Mouse (Mus musculus) layer of hippocampus, postnatal 14 days (tissue): ENCODE results near the gene Igf2r. TPM values are rescaled to one million over a fixed set of nuclear protein-coding genes. Genes with fewer than 3 reads are reported as not detected.
A peak's percentile ranks its signal among the peaks of the same experiment; 100 is the strongest.

Experiments used
- DNase-seq, 2 experiments: peaks; one replicate each; pipeline ENCODE4 v3.0.0; 2021 to 2022; ENCODE audit warnings: low spot score in 2 of 2, mixed read lengths in 1 of 2
- total RNA-seq, 2 experiments: library from RNA; stranded (reverse); gene quantifications; 2 replicates each; pipeline ENCODE4 v1.2.3; 2021

The Igf2r gene
- total RNA-seq, 2 experiments from 2014 or later: 28.1 TPM

DNA sequence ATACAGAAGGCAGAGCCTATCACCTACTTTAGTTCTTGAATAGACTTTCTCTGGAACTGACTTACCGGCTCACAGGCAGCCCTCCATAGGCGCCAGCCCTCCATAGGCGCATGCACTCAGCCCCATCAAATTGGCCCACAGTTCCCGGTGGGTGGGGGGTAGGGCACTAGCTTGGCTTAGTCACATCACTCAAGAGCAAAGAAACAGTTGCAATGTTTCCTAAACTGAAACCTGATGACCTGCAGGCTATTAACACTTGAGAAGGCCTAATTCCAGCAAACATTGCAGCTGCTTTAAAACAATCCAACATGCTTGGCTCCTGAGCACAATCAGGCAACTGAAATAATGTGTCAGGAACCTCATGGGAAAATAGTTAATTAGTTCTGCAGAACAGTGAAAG is 18.2 kb downstream of the Igf2r start:
- DNase-seq: no peak

DNA sequence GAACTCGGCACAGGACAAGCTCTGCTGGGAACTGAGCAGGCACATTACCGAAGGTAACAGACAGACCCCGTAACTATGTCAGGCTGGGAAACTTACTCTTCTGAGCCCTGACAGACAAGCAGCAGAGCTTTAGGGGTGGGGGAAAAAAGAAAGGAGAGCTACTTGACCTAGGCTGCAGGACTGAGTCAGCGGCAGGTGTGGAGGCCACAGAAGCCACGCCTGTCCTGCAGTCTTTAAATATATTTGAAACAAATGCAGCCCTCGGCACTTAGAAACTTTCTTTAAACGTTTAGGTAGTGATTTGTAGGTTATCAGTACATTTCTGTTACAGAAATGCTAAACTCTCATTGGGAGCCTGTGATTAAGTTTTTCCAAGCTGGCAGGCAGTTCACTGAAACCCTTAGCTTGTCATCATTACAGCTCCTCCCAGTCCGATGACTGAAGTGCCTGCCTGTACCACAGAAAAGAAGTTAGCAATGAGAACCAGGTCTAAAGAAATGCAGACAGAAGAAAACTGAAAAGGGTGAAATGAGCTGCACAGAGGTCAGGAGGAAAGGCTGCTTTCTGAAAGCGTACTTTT is 18.8 kb downstream of the Igf2r start:
- DNase-seq: no peak

DNA sequence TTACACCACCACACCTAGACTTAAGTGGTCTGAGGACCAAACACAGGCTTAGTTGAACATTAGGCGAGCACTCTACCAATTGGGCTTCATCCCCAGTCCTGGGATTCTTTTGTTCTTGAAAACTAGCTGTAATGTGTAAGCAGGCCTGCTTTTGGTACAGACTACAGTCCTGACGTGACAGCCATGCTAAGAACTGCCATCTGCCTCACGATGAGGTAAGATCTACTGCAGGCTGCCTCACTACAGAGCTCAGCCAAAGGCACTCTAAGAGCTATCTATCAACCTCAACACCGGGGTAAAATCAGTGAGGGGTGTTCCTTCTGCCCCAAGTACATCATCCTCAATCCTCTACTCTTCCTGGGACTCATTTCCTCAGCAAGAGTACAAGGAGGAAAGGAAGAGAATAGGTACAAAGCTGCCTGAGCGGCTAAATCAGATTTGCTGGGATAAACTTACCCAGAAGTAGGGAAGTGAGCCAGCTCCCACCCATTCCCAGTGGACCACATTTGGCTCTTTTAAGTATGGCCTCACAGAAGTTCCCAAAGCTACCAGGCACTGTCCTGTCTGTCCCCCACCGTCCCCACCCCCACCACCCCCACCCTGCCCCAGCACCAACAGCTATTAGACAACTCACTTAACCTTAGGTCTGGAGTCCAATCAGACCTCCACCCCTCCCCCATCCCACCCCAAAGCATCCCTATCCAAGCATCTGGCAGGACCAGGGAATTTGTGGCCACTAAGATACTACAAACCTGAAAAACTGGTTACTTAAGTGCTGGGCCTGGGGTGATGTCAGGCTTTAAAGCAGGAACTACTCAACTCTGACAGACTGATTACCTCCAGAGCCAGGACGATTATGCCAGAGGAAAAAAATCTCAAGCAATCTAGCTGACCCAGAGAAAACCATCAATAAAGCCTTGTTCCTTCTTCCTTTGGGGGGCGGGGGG is 19.8 kb downstream of the Igf2r start:
- no peak for DNase-seq

GRCm38 (mm10) chr17:12745761-12746160 is 23.7 kb downstream of the Igf2r start:
- DNase-seq: no peak

DNA sequence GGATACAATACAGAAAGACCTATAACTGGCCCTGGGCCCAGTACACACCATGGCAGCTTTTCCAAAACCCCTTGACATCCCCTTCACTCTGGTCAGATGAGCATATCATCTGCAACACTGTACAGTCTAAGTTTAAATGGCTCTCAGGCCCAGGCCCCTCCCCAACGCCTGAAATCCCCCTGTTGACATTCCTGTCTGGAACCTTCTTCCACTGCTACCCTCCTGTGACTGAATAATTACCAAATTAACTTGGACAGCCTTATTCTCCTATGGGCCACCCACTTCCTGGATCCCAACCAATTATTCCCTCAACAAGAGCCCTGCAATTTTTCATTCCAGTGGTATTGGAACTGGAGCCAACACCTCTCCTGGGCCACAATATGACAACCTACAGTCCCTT is 25.4 kb downstream of the Igf2r start:
- no peak for DNase-seq

GRCm38 (mm10) chr17:12742151-12742908 is 27.1 kb downstream of the Igf2r start:
- no peak for DNase-seq

DNA sequence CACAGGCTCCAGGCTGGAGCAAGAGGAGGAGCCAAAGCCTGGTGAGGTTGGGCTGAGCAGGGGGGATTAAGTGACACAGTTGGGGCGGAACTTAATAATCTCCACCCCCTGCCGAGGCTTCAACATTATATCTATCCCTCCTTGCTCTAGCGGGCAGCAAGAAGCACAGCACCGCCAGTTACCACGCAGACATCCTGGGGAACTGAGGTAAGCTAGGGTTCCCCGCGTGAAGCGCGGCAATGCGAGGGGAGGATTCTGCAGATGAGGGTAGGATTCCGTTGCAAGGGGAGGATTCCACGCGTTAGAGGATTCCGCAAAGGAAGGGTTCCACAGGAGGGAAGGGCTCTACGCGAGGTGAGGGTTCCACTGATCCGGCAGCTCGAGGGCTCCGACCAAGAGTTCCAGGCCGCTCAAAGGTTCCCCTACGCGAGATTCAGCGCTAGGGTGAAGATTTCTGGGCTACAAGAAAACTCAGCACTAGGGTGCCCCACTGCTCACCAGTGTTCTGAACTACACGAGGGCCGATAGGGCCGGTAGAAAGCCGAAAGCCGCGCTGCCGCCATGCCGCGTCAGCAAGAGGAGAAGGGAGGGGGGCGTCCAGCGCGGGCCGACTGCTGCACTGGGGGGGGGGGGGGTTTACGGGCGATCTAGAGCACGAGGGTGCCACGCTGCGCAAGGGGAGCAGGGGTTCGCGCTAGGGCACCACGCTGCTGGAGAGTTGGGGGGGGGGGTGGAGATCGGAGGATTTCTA is 28.1 kb downstream of the Igf2r start:
- DNase-seq: peak; percentile 49

DNA sequence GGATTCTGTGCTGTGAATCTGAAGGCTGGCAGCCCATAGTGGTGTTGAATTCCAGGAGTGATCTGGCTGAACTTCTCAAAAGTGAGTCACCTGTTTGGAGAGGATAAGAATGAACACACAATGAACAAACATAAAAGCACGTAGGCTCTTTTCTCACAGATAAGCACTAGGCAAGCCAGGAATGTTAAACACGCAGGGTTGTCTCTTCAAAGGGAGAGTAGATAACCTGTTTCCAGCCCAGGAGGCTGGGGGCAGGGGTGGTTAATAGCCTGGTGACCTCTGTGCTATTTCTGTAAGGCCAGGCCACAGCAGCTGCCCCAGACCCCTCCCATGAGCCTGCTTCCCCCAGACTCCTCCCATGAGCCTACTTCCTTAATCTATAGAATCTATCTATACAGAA is 29.1 kb downstream of the Igf2r start:
- DNase-seq: no peak

DNA sequence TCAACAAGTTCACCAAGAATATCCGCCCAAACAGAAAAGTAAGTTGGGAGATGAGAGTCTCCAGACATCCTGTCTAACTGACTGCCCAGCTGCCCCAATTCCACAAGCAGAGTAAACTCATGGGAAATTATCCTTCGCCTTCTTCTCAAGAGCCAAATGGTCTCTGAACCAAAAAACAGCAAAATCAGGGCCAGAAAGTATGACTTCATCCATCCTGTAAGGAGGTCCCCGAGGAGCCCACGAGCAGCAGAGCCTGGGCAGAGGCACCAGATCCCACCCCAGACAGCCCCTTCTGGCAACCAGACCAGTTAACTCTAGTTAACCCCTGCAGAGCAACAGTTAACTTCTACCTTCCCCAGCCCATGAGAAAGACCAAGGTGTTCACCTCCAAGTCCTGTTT is 29.9 kb downstream of the Igf2r start:
- no peak for DNase-seq

DNA sequence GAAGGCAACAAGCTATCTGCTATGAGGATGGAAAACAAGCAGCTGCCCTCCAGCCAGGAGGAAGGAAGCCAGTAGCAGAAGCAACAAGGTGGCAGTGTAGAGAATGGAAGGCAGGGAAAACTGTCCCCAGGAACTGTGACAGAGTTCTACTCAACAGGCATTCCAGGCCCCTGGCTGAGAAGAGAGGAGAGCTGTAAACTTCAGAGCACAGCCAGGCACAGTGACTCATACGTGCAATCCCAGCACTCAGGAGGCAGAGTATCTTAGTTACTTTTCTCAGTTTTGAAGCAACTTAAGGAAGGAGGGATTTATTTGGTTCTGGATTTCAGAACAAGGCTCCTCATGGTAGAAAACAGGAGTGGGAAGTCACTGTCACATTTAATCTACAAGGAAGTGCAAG is 31.5 kb downstream of the Igf2r start:
- DNase-seq: no peak

DNA sequence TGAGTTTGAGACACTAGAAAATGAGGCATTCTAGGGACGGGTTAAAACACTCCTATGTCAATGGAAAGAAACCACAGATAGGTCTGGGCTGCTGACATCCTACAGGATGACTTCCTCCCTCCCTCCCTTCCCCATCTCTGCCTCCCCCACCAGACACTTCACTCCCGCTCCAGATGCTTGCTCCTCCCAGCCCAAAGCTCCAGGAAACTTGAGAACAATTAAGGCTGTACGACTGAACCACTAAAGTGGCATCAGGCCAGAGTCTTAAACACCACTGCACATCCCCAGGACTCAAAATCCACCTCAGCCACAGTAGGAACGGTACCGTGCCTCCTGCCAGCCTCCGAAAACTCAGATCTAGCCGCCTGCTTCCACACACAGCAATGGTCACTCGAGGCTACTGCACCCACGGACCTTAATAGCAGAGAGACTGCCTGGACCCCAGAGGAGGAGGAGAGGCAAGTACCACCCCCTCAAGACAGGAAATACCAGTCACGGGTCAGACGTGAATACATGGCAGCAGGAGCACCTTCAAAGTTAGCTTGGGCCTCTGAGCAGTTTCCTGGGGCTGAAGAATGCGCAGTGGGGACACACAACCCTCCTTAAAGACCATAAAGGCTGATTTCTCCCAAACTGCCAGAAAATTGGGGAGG is 35.1 kb downstream of the Igf2r start:
- no peak for DNase-seq

DNA sequence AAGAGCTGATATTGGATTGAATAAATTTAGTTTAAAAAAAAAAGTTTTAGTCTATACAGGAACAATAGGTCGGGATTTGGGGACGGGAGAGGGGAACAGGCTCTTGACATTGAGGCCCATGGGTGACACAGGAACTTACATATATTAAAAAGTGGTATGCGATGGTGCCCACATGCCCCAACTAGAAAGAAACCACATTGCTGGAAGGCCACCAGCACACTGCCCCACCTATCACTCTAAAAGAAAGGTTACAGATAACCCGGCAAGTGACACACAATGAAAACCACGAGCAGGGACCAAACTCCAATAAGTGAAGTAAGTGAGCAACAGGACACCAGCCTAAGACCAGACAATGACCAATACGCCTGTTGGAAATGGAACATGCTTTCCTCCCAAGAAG is 36.3 kb downstream of the Igf2r start:
- no peak for DNase-seq

DNA sequence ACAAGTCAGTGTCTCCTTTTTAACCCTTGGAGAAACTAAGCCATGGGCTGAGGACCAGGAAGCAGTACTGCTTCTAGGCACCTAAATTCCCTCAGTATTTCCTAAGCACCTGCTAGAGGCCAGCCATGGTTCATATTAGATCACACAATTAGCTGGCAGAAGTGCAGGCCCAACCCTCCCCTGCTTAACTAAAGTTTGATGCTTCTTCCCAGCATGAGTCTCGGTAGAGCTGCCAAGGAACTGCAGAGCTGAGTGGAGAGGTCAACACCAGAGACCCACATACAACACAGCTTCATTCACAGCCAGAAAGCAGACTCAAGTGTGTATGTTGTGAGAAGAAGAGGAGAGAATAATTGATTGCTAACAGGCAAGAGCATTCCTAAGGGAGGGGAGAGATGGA is 40.9 kb downstream of the Igf2r start:
- DNase-seq: no peak

DNA sequence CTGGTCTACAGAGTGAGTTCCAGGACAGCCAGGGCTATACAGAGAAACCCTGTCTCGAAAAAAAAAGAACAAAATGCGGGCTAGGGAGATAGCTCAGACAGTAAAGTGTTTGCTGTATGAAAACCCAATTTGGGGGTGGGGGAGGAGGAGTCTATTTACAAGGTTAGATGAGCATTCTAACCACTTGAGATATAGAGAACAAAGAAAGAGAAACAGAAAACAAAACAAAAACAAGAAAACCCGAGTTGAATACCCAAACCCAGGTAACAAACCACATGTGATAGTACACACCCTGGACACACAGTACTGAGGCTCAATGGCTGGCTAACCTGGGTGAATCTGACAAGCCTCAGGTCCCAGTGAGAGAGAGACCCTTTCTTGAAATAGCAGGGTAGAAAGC is 41.7 kb downstream of the Igf2r start:
- DNase-seq: no peak

DNA sequence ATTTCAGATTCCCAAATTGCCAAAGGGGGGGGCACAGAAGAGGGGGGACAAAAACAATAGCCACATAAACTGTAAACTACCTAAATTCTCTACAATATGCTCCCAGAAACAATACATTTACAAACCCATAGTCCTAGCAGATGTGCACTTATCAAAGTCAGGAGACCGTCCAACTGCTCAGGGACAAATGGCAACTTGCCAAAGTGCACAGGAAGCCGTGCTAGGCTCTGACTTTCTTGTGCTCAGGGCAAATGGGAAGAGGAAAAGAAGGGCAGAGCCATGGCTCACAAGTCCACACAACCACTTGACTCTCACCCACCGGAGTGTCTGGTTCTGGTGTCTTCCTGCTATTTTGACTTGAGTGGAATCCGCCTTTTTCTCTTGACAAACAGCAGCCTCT is 43.6 kb downstream of the Igf2r start:
- DNase-seq: no peak

- DNase-seq: peak; percentile 26 to 37
Measured at GRCm38 (mm10) chr17:12724767-12725744, 44.4 kb downstream of the Igf2r start.

DNA sequence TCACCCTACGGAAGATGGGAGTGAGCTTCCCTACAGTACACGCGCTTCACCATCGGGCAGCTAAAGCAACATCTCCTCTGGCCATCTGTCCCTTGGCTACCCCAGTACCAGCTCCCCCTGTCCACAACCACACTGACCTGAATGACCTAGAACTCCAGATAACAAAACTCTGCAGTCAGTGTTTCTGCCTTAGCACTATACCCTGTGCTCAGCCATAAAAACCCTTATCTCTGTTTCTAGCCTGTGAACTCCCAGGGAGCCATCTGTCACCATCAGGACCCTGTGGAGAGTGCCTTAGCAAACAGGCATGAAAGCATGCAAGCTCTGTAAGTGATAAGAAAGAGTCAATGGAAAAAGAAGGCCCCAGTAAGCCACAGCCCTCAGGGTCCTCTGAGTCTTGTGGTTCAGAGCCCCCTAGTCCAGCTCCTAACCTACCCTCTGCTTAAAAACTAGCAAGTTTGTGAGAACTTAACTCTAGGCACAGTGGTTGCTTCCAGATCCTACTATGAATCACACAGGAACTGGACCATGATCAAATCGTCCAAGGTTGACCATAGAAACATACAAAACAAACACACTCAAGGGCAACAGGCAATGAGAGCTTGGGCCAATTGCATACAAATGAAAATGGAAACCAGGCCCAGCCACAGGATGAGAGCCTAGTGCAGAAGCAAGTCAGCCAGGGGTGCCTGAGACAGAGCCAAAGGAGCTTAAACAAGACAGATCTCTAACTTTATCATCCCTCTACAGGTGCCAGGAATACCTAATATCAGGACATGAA is 45.3 kb downstream of the Igf2r start:
- no peak for DNase-seq

DNA sequence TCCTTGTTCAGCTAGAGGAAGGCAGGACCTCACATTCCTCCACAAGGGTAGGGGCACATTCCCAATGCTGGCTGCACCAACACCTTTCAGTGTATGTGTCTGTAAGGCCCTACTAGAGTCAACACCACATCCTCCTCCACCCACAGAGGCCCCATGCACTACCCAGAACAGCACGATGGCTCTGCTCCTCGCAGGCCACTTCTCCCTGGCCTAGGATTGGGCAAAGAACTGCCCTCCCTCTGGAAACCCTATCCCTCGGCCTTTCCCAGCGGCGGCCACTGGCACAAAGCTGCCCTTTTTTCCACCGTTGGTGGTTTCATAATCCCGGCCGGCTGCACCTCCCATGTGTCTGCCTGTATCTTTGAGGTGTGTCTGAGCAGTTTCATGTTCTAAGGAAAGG is 46.8 kb downstream of the Igf2r start:
- DNase-seq: no peak
